Mouse (Mus musculus) T-helper 17 cell (primary cell): ENCODE results near the gene Tiam1.

Experiments
- in situ Hi-C, 2 experiments: fragments of 300-600 bp; cut with MboI, MseI; formaldehyde crosslinking; loops; 1 replicate in 1 of 2; 2 replicates in 1 of 2; pipeline ENCODE4 v1.15.1; 2025; ENCODE audit warnings: high pct_unique_total_duplicates in 2 of 2

Tiam1 gene

GRCm38 (mm10) chr16:89960186-89960878, 183.2 kb downstream of the Tiam1 start:
- in situ Hi-C loops, result no loop called here

- in situ Hi-C loops, result no loop called here
Measured at GRCm38 (mm10) chr16:89958982-89959381, 184.6 kb downstream of the Tiam1 start.

DNA sequence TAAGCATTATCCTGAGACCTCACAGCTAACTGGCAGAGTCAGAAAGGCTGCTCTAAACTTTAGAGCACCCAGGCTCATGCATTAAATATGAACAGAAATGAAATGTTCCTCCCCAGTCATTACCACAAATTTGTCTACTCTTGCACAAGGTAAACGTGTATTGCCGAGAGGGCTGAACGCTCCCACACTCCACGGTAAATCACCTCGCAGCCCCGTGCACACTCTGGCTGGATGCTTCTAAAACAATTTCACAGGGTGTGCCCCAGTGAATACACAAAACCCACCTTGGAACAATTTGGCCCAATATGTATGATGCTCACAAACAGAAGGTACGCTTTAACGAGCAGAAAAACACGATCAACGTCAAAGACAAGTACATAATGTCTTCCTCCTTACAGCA, 185.5 kb downstream of the Tiam1 start:
- in situ Hi-C loops, result no loop called here

DNA sequence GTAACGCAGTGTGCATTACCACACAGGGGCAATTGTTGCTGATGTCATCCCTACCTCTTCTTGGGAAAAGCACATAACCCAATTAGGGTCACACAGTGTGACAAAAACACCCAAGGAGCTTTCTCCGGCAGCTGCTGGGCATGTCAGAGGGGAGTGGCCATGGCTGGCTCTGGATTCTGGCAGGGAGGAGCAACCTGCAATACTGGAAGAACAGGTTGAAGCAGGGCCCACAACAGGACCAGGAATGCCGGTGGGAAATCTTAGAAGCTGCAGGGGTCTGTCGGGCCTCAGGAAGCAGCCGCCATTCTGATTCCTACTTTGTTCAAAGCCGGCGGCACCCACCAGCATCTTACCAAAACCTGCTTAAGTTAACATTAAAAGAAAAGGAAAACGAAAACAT, 189.0 kb downstream of the Tiam1 start:
- in situ Hi-C loops, result no loop called here

- in situ Hi-C loops, result no loop called here
Measured at GRCm38 (mm10) chr16:89954114-89954513, 189.5 kb downstream of the Tiam1 start.

GRCm38 (mm10) chr16:89952821-89953220, 190.7 kb downstream of the Tiam1 start:
- in situ Hi-C loops, result no loop called here

GRCm38 (mm10) chr16:89950754-89951153, 192.8 kb downstream of the Tiam1 start:
- in situ Hi-C loops, result no loop called here

DNA sequence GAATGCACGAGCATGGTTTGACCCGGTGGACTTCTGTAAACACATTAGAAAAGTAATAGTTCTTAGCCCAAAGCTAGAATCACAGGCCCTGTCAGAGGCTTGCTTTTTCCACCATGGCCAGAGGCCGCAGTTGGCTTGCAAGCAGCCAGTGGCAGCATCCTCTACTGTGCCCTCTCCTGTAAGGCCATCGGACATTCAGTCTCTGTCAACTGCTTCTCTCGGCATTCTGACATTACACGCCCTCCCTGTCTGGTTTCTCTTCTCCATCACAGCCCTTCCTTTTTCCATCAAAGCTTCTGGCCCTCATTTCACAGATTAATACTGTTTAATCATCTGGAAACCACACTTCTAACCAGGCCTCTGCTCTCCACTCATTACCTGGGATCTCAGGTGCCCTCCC, 193.3 kb downstream of the Tiam1 start:
- in situ Hi-C loops, result no loop called here

DNA sequence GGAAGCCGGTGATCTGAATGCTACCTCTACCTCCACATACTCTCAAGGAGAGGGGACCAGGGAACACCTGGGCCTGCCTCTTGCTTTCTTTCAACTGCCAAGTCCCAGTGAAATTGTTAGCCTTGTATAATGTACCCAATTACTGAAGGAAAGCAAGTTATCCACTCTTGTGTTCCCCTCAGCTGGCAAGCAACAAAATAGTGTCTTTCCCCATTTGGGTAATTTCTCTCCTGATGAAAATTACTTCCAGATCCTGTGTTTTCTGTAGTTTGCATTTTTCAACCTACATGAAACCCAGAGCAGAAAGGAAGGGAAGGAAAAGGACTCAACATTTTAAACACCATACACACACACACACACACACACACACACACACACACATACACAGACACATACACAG, 195.5 kb downstream of the Tiam1 start:
- in situ Hi-C loops, result loop anchor here in 1 of 2 experiments (10.0 kb wide), 1 partner anchor 217 kb away; no protein-coding TSS in a partner anchor

DNA sequence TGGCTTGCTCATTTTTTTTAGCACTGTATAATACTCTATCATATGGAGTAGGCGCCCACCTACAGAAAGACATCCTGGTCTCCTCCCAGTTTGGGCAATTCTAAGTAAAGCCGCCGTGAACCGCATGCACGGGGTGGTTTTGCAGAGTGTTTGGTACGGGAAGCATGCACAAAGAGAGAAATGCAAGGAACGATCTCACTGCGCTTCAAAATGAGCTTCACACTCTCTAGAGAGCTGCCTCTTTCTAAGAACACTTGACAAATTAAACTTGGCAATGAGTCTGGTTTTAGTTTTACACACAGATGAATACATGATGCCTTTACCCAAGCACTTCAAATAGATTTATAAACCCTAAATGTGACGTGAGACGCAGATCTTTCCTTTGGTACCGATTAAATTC, 196.8 kb downstream of the Tiam1 start:
- in situ Hi-C loops, result loop anchor here in 1 of 2 experiments (10.0 kb wide), 1 partner anchor 218 kb away; no protein-coding TSS in a partner anchor

GRCm38 (mm10) chr16:89944604-89945283, 198.8 kb downstream of the Tiam1 start:
- in situ Hi-C loops, result loop anchor here (5.0 to 10.0 kb wide), 2 partner anchors 220 to 223 kb away; no protein-coding TSS in a partner anchor

DNA sequence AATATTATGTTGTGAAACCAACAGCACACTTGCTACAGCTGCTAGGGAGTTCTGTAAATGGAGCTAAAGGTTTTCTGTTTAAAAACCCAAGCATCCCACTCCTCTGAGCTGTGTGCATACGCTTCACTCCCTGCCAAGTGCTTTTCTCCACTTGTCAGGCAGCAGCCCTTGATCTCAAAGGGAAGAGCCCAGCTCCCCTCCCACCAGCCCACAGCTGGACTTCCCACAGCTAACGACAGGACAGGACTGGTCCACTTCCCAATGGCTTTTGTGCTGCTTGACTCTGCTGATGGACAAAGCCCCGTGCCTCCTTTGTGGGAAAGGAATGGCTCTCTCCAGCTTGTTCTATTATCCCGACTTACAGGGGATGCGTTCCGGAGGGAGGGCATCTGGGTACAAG, 199.5 kb downstream of the Tiam1 start:
- in situ Hi-C loops, result loop anchor here (5.0 to 10.0 kb wide), 2 partner anchors 221 to 223 kb away; no protein-coding TSS in a partner anchor

DNA sequence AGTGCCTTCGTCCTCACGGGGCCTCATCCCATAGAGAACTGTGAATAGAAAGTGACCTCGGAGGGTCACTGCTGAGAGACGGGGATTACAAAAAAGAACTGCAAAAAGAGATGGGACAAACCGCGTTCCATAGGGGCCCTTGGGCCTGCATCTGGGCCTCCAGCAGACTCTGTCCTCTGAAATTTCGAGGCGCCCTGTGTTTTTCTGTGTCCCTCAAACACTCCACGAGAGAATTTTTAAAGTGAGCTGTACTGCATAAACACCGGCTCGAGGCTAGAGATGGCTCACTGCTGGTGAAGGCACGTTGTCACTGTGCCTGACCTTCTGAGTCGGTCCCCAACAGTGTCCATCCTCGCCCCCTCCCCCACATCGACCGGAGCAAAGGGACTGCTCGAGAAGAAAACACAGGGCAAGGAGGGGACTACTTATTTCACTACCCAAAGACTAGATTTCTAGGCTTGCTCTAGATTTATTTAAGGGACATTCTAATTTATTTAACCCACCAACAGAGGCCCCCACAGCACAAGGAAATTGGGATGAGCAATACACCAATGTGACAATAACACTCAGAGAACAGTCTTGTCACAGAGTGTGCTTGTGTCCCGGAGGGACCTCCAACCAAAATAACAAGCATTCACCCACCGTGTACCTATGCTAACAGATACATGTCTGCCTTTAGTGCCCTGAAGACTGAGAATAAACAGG, 200.2 kb downstream of the Tiam1 start:
- in situ Hi-C loops, result loop anchor here (5.0 to 10.0 kb wide), 2 partner anchors 221 to 224 kb away; no protein-coding TSS in a partner anchor

DNA sequence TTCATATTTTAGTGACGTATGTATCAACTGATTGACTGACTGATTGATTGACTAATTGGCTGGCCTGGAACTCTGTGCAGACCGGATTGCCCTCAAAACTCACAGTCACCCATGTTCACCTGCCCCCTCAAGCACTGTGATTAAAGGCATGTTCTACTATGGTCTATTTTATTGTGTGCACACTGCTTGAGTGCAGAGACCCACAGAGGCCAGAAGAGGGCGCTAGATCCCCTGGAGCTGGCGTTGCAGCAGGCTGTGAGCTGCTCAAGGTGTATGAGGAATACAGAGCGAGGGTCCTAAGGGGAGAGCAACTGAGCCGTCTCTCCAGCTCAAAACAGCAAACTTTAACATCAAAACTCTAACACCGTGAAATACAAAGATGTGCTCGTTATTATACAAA, 202.9 kb downstream of the Tiam1 start:
- in situ Hi-C loops, result loop anchor here (5.0 to 10.0 kb wide), 2 partner anchors 224 to 227 kb away; no protein-coding TSS in a partner anchor

GRCm38 (mm10) chr16:89938277-89938676, 205.3 kb downstream of the Tiam1 start:
- in situ Hi-C loops, result no loop called here

DNA sequence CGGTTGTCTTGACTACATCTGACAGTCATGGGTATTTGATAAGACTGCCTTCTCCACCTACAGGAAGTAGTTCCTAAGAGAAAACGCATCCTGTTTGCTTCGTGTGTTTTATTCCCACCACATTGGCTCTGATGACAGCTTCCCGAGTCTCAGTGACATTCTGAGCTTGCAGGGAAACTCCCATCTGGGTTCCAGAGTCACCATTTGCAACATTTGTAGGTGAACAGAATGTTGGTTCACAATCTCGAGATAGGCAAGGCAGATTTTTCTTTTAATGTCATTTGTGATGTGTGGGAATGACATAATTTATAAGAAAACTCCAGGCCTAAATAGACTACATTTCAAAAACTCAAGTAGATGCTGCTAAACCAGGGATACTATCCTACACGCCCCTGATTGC, 207.0 kb downstream of the Tiam1 start:
- in situ Hi-C loops, result no loop called here

DNA sequence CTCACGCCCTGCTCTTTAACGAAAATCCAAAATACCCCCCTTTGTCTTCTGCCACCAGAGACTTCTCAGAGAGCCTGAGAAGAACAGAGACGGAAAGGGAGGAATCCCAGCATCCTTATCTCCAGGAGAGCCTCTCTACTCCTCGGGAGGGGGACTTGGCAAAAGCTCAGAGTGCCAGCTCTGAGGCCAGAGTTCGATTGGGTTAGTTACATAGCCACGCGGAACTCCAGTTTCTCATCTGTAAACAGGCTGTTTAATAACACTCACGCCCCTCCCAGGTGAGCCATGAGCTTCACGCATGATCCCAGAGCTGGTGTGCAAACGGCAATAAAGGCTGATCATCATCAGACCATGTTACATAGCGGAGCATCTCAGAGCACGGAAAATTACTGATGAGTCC, 208.2 kb downstream of the Tiam1 start:
- in situ Hi-C loops, result no loop called here

DNA sequence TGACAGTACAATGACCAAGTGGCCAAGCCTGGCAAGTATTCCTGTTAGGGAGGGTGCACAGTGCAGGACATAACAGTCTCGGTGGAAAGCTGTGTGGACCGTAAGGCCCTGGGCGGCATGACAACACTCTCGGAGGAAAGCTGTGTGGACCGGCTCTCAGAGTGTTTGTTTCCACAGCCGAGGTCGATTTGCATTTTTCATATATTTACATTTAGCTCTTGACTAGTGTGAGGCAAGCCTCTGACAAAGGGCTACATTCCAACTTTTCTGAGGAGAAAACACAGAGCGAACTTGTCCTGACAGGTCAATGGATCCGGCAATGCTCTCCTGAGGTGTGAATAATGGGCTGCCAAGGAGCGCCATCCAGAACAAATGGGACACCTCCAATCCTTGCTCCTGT, 209.0 kb downstream of the Tiam1 start:
- in situ Hi-C loops, result no loop called here

GRCm38 (mm10) chr16:89933976-89934375, 209.6 kb downstream of the Tiam1 start:
- in situ Hi-C loops, result no loop called here

DNA sequence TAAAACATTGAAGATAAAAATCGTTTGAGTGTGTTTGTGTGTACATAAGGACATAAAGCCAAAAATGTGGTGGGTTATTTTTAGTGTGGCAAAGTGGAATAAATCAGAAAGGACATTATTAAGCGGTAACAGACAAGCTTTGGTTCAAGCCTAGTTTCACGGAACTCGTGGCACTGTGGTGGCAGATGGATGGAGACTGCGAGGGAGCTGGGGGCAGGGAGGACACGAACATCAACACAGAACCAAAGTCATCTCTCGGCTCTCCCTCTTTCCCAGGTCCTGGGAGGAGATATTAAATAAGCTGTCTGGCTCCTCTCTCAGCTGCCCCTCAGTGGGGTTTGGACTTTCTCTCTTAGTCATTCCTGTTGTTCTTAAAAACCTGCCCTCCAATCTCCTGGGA, 215.0 kb downstream of the Tiam1 start:
- in situ Hi-C loops, result loop anchor here in 1 of 2 experiments (5.0 kb wide), 1 partner anchor 84 kb away; no protein-coding TSS in a partner anchor

DNA sequence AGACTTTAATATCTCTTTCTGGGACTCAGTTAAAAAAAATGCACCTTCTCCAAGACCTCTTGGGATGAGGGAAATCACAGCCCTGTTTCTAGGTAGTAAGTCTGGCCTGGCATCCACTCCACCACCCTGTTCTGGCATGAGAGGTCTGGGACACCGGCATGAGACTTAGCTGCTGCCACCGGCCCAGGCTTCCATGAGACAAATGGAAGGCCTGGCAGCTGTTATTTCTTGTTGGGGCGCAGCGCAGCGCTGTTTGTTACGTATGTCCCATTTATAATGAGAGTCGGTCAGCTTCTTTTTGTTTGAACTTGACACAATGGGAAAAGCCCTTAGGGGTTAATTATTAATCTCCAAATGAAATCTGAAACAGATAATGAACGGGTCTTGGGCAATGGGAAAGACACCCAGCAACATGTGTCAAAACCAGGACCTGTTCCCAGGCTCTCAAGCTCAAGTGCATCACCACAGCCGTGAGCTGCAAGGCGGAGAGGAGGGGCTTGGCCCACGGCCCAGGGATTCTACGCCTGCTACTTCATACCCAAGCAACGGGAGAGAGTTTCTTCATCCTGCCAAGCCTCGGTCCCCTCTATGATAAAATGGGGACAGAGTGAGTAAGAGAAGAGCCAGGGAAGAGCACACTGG, 219.2 kb downstream of the Tiam1 start:
- in situ Hi-C loops, result no loop called here

- in situ Hi-C loops, result no loop called here
Measured at GRCm38 (mm10) chr16:89923311-89923710, 220.3 kb downstream of the Tiam1 start.
